Mouse (Mus musculus) liver, embryonic 14.5 days (tissue): ENCODE measurements around the gene 2900026A02Rik. TPM values are rescaled to one million over a fixed set of nuclear protein-coding genes. Genes with fewer than 3 reads are reported as not detected.

Source experiments
- ATAC-seq: fragments of 200-750 bp; cut with Nextera tagmentation; 2 replicates; pipeline ENCODE4 v1.8.0; 2017; ENCODE audit warnings: moderate number of reproducible peaks, mild to moderate bottlenecking, moderate library complexity; ENCODE audit not compliant: insufficient read depth
- DNase-seq, 3 experiments: peaks; one replicate each; pipeline ENCODE4 v3.0.0-alpha.2; 2012 to 2013; ENCODE audit warnings: low read depth in 3 of 3, low spot score in 3 of 3
- H3K27ac ChIP-seq: fragments of 300-500 bp; sonication (generic); 2 replicates; pipeline ENCODE4 v1.5.1; 2014; ENCODE audit warnings: moderate library complexity, mild to moderate bottlenecking, control low read depth, inconsistent platforms
- H3K27me3 ChIP-seq: fragments of 300-500 bp; sonication (generic); 2 replicates; pipeline ENCODE4 v1.6.1; 2014; ENCODE audit warnings: mild to moderate bottlenecking, low read length, moderate library complexity; ENCODE audit not compliant: control insufficient read depth, insufficient read depth
- H3K36me3 ChIP-seq: fragments of 300-500 bp; sonication (generic); replicated peaks from 2 replicates; pipeline ENCODE4 v1.6.1; 2014; ENCODE audit warnings: low read depth; ENCODE audit not compliant: control insufficient read depth, insufficient read depth
- H3K4me1 ChIP-seq, 2 experiments: fragments of 200-500 bp in 1 of 2; fragments of 300-500 bp in 1 of 2; sonication (generic) in 1 of 2; replicated peaks; 2 replicates each; pipeline ENCODE4 v1.6.1; 2012 to 2014; ENCODE audit warnings: antibody characterized with exemption in 1 of 2, inconsistent platforms in 1 of 2, low read length in 1 of 2; ENCODE audit not compliant: control insufficient read depth in 2 of 2, insufficient read depth in 2 of 2
- H3K4me2 ChIP-seq: fragments of 300-500 bp; sonication (generic); 2 replicates; pipeline ENCODE4 v1.6.1; 2014; ENCODE audit warnings: low read depth, mild to moderate bottlenecking, control low read depth, moderate library complexity
- H3K4me3 ChIP-seq, 2 experiments: fragments of 200-500 bp in 1 of 2; fragments of 300-500 bp in 1 of 2; sonication (generic) in 1 of 2; 2 replicates each; pipeline ENCODE4 v1.5.1; 2012 to 2014; ENCODE audit warnings: low read depth in 2 of 2, low read length in 2 of 2, mild to moderate bottlenecking in 2 of 2, control low read depth in 1 of 2, inconsistent platforms in 1 of 2, moderate library complexity in 1 of 2; ENCODE audit not compliant: insufficient read depth in 1 of 2
- H3K9ac ChIP-seq: fragments of 300-500 bp; sonication (generic); replicated peaks from 2 replicates; pipeline ENCODE4 v1.6.1; 2014; ENCODE audit warnings: mild to moderate bottlenecking, control low read depth, moderate library complexity
- H3K9me3 ChIP-seq: fragments of 300-500 bp; sonication (generic); 2 replicates; pipeline ENCODE4 v1.6.1; 2016; ENCODE audit warnings: low read length, mixed read lengths; ENCODE audit not compliant: control insufficient read depth
- CTCF ChIP-seq: IDR thresholded peaks from 2 replicates; pipeline ENCODE4 v1.5.1; 2016; ENCODE audit warnings: antibody characterized with exemption, low read depth, control low read depth
- EP300 ChIP-seq: IDR thresholded peaks from 2 replicates; pipeline ENCODE4 v1.6.1; 2016; ENCODE audit warnings: antibody characterized with exemption, low read depth
- WGBS: fragments of 180-500 bp; shearing (Covaris S2); extraction: QIAGEN DNeasy Blood & Tissue Kit; methylation state at CpG from one replicate; pipeline ENCODE4 v1.1.7; 2014; ENCODE audit not compliant: insufficient replicate concordance; 5-methylcytosine and 5-hydroxymethylcytosine counted together
- polyA plus RNA-seq, 2 experiments: library from polyadenylated mRNA; depleted of rRNA in 1 of 2; stranded (reverse) in 1 of 2; unstranded in 1 of 2; fragments of >200 nt; fragmentation: Nextera tagmentation in 1 of 2; extraction: Ambion mirVana in 1 of 2; gene quantifications; 2 replicates each; pipeline versions ENCODE4 v1.2.1 to v1.2.3; 2012 to 2014

Gene 2900026A02Rik
- polyA plus RNA-seq, 2 experiments: 0.63 to 1.1 TPM

DNA sequence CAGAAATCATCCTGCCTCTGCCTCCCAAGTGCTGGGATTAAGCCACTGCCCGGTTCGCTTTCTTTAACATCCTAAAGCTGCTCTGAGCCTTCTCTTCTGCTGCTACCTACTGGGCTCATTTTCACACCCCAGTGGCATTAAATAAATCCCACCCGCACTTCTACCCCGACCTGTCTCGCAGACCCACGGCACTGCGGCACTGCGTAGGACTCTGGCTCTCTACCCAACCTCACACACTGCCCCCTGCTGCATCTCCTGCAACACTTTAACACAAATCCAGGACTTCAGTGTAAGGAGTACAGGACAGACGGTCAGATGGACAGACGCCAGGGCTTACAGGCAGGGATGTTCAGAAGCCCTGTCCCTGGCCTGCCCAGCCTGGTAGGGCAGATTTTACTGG is 45.1 kb downstream of the 2900026A02Rik start:
- Histone ChIP-seq H3K9ac (no peak overlapping the region), H3K4me3 (no peak overlapping the region), H3K27me3 (no peaks in the 10 kb centered on the region), H3K36me3 (no peaks in the 10 kb centered on the region), H3K9me3 (no peaks in the 10 kb centered on the region), H3K27ac (no peak overlapping the region), H3K4me2 (no peak overlapping the region), H3K4me1 (no peaks in the 10 kb centered on the region; a peak in 1 of 4 replicates)
- 77% methylated on average over 10 of the region's 10 CpGs for WGBS
- ATAC-seq (no peak), DNase-seq (no peak)
- TF ChIP-seq CTCF (no peak), EP300 (no peak)

DNA sequence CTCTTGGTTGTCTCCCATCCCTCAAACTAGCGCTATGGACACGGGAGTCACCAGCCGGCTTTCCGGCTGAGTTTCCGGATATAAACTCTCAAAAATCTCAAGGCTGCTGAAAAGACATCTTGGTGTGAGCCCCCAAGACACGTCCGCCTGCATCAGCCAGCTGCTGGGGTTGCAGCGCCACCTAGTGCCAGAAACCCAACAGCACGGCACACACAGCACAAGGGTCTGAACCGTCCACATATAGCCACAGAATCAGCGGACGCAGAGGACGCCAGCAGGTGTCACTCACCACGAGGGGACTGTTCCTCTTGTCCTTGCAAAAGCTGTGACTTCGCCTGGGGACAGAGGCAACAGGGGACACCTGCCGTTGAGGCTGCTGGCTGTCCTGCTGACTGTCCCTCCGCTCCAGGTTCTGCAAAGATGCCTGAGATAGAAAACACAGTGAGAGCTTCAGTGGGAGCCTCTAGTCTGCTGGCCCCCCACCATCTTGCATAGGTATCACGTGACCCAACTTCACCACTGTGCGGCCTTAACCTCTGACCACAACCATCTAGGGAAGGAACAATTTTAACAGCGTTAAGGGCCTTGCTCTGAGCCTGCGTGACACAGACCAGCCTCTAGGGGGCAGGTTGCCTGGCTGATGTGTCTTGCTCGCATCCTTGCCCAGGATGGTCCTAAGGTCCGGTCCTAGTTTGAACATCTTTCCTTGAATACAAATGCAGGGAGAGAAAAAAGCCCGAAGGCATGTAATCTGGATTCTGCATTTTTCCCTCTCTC is 45.9 kb downstream of the 2900026A02Rik start:
- Histone ChIP-seq H3K4me1 (no peaks in the 10 kb centered on the region), H3K36me3 (no peaks in the 10 kb centered on the region), H3K27ac (no peak overlapping the region), H3K4me2 (no peak overlapping the region), H3K27me3 (no peaks in the 10 kb centered on the region), H3K9me3 (no peaks in the 10 kb centered on the region), H3K4me3 (no peak overlapping the region), H3K9ac (no peak overlapping the region)
- DNase-seq (no peak), ATAC-seq (peak; percentile 40; the same call in 1 of the 2 replicates)
- TF ChIP-seq CTCF (peak; percentile 85), EP300 (no peak)
- WGBS: 24% methylated on average over 24 of the region's 24 CpGs

DNA sequence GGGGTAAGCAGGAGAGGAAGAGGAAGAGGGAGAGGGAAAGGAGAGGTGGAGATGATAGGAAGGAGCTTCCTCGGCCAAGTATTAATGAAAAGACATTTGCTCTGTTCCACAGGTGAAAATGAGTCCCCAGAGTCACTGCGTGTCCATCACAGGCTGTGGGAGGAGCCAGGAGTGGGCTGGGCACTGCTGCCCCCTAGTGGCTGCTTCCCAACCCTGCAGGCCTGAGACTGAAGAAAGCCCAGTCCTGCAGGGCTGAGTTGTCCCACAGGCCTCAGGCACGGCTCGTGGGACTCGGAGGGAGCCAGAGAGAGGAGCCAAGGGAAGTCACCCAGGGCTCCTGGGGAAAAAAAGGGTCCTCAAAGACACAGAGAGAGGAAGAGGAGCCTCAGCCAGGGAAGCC is 47.7 kb downstream of the 2900026A02Rik start:
- Histone ChIP-seq H3K27me3 (no peaks in the 10 kb centered on the region), H3K4me3 (no peak overlapping the region), H3K9me3 (no peaks in the 10 kb centered on the region), H3K4me1 (no peaks in the 10 kb centered on the region), H3K4me2 (no peak overlapping the region), H3K36me3 (no peaks in the 10 kb centered on the region), H3K9ac (no peak overlapping the region), H3K27ac (no peak overlapping the region)
- TF ChIP-seq EP300 (no peak), CTCF (peak; percentile 98)
- DNase-seq (peak in 1 of 3 experiments; percentile 22), ATAC-seq (no peak)
- 7% methylated on average over 5 of the region's 5 CpGs for WGBS

DNA sequence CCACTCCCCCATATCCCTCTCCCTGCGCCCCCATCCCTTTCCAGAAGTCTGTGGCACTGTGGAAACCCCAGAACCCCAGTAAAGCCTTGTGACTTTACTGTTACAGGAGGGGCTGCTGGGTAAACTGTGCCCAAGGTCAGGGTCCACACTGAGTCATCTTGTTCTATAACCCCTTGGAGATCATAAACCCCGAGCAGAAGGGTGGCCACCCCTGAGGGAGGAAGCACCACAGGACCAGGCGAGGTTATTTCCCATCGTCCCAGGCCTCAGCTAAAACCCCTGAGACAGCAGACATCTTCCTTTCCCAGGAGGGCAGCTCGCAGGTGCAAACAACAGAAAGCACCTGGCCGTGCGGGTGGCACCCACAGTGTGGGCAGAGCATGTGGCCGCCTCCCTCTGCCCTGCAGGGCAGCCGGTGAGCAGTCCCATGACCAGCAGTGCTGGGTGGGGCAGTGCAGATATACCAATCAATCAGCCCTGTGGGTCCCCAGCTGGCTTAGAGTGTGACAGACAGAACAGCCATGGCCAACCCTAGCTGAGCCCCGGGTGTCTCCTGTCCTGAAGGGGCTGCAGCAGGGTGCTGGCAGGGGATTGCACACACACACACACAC is 49.0 kb downstream of the 2900026A02Rik start:
- Histone ChIP-seq H3K9ac (no peak overlapping the region), H3K27me3 (no peaks in the 10 kb centered on the region), H3K9me3 (no peaks in the 10 kb centered on the region), H3K4me3 (no peak overlapping the region), H3K27ac (no peak overlapping the region), H3K36me3 (no peaks in the 10 kb centered on the region), H3K4me2 (no peak overlapping the region), H3K4me1 (no peaks in the 10 kb centered on the region)
- WGBS: 49% methylated on average over 10 of the region's 10 CpGs
- TF ChIP-seq EP300 (no peak), CTCF (no peak)
- DNase-seq (no peak), ATAC-seq (no peak)

DNA sequence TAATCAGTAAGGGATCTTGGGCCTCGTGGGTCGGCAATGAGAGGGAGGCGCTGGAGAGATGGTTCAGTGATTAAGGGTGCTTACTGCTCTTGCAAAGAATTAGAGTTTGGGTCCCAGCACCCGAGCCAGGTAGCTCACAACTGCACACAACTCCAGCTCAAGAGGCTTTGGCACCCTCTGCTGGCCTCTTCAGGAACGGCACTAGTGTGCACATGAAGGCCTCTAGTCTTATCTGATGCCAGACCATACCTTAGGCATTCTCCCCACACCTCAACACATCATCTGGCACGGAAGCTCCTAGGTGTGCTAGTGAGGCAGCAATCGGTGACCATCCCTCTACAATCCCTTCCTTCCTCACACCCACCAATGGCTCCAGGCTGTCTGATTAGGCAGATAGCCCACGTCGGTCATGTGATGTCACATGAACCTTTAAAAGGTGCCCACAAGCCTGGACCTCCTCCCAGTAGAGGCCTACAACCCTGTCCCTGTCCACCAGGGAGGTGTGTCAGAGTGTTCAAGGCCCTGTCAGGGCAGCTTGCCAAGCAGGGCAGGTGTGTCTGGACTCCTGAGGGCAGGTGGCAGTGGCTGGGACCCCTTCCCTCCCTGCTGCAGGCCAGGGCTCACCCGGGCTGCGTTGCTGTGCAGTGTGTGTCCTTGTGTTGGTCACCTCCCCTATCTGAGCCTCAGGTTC is 50.8 kb downstream of the 2900026A02Rik start:
- ATAC-seq: no peak
- DNase-seq: no peak
- no peak overlapping the region for H3K27ac ChIP-seq
- WGBS: 69% methylated on average over 11 of the region's 11 CpGs
- TF ChIP-seq CTCF (peak; percentile 71), EP300 (no peak)
- no peak overlapping the region for H3K4me3 ChIP-seq
- H3K36me3 ChIP-seq: no peaks in the 10 kb centered on the region
- peaks cover 0 to 5% of the 10 kb centered on the region in 2 experiments; a peak in 2 of 4 replicates for H3K4me1 ChIP-seq
- H3K9me3 ChIP-seq: no peaks in the 10 kb centered on the region
- H3K4me2 ChIP-seq: no peak overlapping the region
- H3K27me3 ChIP-seq: no peaks in the 10 kb centered on the region
- H3K9ac ChIP-seq: no peak overlapping the region
